Mouse (Mus musculus): ENCODE measurements around the gene Mpdu1.
"Not testable (repeated sequence)": the region's sequence is repeated elsewhere in the genome, so short reads cannot be mapped to it uniquely, and the experiment has no call there.

Mpdu1 gene

GRCm38 (mm10) chr11:69663795-69664194 is 1.4 kb upstream of the Mpdu1 start:
- no peak for DNase-seq

DNA sequence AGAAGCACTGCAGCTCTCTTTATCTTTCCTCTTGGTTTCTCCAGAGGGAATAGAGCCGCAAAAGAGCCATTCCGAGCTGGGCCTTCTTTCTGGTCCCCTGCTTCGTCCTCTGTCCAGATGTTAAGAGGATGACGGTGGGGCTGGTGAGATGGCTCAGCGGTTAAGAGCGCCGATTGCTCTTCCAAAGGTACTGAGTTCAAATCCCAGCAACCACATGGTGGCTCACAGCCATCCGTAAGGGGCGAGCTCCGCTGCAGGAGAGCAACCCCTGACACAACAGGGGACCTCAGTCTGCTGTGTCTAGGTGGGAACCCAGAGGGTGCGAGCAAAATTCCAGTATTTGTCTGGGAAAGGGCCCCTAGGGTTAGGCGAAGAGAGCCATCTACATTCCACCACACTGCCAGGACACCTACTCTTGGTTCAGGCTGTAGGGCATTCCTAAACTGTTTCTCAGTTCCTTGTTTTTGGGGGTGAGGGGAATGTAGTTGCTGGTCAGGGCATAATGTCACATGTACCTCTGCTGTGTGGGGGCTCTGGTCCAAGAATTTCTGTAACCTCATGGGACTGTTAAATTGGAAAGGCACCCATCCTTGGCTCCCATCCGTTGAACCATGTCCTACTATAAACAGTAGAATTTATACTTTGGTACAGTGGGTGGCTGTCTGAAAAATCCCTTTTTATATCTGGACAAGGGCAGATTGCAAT is 677 bp upstream of the Mpdu1 start:
- no peak for DNase-seq

DNA sequence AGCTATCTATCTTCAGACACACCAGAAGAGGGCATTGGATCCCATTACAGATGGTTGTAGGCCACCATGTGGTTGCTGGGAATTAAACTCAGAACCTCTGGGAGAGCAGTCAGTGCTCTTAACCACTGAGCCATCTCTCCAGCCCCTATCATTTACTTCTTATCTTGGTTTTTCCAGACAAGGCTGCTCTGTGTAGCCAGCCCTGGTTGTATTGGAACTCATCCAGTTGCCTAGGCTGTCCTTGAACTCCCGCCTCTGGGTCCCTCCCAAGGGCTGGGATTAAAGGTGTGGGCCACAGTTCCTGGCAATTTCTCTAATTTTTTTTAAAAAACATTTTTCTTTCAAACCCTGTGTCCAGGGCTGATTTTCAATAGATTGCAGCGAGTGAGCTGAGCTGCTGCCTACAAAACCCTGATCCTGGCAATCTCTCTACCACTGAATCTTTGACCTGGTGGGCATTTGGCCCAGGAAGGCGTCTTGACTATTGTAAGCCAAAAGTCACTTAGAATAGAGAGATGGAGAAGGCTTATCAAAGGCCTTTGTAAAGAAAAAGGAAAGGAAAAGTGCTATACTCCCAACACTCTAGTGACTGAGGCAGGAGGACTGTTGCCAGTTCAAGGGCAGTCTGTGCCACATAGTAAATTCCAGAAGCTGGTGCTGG is 1.1 kb downstream of the Mpdu1 start:
- no peak for DNase-seq

DNA sequence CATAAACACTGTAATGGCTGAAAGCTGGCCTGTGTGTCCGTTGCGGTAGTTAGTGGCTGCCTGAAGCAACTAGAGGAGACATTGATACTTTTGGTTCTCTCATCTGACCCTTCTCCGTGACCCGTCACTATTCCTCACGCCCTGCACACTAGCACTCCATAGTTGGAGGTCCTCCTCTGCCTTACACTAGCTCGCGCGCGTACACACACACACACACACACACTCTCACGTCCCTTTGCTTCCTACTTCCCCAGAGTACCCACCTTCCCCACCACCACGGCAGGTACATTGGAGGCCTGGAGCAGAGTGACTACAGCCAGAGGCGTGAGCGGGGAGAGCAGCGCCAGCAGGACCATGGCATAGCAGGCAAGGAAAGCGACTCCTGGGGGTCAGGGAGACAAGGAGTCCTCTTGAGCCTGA is 5.0 kb downstream of the Mpdu1 start:
- no peak for DNase-seq

DNA sequence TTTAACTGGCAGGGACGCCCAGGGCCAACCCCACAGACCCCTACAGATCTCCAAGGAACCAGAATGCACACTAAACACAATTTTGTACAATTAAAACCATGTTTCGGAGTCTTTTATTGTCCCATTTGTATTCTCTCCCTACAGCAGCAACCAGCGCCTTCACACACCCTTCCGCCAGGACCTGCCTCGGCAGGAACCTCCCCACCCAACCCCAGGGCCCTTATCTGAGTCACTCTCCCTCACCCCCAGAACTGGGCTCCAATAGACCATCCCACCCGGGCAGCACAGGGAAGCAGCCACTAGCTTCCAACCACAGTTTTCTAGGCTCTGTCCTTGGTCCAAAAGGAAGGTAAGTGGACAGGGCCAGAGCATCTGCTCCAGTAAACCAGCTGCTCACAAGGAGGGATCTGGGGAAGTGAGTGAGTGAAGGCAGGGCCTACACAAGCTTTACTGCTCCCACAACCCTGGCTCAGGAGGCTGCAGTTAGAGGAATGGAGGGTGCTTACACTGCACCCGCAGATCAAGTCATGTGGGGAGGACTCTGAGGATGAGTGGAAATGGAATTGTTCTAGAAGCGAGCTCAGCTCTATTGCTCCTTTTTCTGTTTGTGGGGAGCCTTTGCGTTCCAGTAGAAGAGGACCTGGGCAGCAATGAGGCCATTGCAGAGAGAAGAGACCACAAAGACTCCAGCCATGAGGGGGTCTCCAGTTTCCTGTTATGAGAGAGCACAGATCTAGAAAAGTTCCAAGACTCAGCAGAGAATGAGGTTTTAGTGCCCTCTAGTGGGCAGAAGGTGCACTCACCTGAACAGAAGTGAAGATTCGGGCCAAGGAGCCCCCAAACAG is 5.6 kb downstream of the Mpdu1 start:
- DNase-seq, result no peak

DNA sequence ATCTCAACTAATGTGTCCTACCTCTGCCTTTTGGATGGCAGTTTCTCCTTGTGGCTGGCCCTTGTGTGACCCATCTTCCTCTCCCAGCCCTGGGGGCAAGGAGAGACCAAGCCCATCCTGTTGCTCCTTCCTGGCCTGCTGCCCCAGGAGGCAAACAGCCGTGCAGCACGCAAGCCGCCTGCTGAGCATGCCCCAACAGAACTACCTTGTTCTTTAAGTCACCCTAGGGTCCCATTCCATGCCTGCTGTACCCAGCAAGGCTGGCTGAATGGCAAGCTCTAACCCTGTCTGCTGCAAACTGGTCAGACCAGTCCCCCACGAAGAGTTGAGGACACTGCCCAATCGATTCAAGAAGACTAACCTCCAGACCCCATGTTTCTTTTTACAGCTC is 6.4 kb downstream of the Mpdu1 start:
- DNase-seq, result no peak

DNA sequence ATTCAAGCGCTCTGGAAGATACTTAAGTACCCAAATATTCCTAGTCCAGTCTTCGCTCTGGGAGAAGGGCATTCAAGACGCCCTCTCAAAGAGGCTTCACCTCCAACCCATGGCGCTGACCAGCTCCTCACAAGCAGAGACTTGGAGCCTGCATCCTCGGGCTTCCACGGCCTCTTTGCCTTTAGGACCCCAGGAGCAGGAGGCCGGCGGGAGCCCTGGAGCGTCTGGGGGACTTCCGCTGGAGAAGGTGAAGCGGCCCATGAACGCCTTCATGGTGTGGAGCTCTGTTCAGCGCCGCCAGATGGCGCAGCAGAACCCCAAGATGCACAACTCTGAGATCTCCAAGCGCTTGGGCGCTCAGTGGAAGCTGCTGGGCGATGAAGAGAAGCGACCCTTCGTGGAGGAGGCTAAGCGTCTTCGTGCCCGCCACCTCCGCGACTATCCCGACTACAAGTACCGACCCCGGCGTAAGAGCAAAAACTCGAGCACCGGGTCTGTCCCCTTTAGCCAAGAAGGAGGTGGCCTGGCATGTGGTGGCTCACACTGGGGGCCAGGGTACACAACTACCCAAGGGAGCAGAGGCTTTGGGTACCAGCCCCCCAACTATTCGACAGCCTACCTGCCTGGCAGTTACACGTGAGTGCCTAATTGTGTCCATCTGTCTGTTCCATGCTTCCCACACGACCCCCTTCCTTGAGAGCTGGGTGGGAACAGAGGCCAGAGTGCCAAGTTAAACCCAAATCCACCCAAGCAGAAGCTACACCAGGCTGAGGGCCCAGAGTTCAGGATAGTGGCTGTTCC is 7.0 kb downstream of the Mpdu1 start, which contains the start of gene Sox15:
TSS of gene Sox15 (plus strand) at position 51 of the 801 bp plus-strand sequence.
- peak; percentile 65 for DNase-seq

GRCm38 (mm10) chr11:69654760-69655159 is 7.7 kb downstream of the Mpdu1 start:
- DNase-seq, result no peak

- DNase-seq, result no peak
Measured at GRCm38 (mm10) chr11:69653399-69653798, 9.0 kb downstream of the Mpdu1 start.

GRCm38 (mm10) chr11:69645860-69646259 is 16.6 kb downstream of the Mpdu1 start:
- DNase-seq, result no peak

DNA sequence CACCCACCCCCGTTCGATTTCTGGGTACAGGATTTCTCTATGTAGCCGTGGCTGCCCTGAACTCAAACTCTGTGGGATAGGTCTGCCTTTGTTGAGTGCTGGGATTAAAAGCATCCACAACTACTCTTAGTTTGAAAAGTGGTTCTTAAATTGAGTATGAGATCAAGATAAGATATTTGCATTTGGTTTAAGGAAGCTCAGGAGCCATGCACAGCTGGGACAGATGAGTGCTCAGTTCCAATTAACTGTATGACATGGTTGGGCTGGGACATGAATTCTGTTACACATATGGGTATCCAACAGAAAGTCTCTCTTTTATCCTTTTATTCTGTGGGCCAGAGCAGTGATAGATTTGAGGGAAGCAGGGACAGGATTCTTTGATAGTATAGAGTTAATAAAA is 27.0 kb downstream of the Mpdu1 start:
- no peak for DNase-seq

DNA sequence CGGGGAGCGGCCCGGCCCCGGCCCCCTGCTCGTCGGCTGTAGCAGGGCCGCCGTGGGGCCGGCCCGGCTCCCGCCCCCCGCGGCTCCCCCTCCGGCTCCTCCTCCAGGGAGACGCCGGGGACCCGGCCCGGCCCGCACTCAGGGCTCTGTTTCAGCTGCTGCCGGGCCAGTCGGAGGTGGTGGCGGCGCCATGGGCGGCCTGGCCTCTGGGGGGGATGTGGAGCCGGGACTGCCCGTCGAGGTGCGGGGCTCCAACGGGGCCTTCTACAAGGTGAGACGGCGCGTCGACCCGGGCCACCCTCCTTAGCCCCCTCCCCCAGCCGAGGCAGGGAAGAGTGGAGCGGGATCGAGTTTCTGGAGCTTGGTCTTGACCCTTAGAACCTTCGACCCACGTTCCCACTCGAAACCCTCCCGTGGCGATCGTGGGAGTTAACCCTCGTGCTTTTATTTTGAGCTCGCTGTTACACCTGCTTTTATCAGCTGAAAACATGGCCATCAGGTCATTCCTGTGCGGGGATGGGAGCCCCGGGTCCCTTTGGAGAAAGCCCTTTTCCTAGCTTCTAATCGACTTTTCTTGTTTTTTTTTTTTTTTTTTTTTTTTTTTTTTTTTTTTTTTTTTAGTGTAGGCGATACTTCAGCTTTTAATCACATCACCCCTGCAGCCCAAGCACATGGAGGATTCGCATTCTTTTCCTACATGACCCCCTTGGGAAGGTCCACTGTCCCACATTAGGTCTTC is 29.1 kb downstream of the Mpdu1 start:
- DNase-seq, result no peak

GRCm38 (mm10) chr11:69632284-69633089 is 30.0 kb downstream of the Mpdu1 start, which contains the start of gene Fxr2:
TSS of gene Fxr2 (plus strand) at chr11:69632990.
- peak; percentile 100 for DNase-seq

DNA sequence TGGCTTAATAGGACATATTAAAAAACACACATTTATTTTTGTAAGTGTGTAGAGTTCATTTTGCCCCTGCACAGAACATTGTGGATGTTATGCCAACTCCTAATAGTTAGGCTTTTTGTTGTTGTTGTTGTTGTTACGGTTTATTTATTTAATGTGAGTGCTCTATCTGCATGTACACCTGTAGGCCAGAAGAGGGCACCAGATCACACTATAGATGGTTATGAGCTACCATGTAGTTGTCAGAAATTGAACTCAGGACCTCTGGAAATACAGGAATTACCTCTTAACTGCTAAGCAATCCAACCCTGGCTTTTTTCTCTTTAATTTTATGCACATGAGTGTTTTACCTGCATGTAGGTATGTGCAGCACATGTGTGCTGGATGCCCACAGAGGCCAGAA is 32.6 kb downstream of the Mpdu1 start:
- no peak for DNase-seq

DNA sequence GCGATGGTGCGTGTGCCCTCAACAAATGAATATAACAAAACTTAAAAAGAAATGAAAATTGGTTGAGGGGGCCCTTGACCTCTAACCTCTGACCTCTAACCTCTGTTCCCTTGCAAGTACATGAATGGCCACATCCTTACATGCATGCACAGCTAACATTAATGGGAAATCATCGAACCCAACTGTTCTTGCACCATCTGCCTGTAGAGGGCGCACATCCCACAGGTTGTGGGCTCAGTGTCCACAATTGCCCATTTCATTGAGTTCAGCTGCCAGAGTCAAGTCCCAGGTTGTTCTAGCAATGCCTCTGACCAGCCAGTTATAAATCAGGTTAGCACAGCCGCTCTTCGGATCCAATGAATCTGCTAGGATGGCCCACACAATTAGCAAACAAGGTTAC is 34.2 kb downstream of the Mpdu1 start:
- DNase-seq, result peak; percentile 69

DNA sequence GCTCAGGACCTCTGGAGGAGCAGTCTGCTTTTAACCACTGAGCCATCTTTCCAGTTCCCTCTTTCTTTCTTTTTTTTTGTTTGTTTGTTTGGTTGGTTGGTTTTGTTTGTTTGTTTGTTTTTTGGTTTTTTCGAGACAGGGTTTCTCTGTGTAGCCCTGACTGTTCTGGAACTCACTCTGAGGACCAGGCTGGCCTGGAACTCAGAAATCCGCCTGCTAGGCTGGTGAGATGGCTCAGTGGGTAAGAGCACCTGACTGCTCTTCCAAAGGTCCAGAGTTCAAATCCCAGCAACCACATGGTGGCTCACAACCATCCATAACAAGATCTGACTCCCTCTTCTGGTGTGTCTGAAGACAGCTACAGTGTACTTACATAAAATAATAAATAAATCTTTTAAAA is 38.1 kb downstream of the Mpdu1 start:
- not testable (repeated sequence) for DNase-seq

DNA sequence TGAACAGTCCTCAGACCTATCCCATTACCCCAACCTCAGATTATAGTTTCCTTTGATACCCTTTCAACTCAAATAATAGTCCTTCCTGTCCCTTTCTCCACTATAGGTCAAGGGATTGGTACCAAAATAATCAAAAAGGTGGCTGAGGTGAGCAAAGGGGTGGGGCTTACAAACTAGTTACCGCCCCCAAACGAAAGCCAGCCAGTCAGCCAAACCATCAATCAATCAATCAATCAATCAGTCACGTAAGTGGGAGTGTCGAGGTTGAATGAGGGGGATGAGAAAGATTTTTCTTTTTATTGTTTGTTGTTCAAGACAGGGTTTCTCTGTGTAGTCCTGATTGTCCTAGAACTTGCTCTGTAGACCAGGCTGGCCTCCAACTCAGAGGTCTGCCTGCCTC is 39.4 kb downstream of the Mpdu1 start:
- no peak for DNase-seq

DNA sequence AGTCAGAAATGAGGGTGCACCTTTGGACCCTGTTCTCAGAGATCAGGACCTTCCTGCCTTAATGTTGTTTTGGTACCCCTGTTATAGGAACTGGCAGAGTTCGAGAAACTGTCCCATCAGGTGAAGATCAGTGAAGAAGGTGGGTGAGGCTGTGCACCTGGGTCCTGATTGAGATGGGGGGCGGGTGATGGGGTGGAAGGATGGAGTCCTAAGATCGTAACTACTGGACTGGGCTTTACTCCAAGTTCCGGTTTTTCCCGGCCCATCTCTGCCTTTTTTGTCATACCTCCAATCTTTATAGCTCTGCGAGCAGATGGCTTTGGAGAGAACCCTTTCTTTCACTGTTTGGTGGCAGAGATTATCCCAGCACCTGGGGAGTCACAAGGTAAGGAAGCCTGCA is 40.0 kb downstream of the Mpdu1 start:
- DNase-seq, result no peak

GRCm38 (mm10) chr11:69621571-69622268 is 40.7 kb downstream of the Mpdu1 start, which contains the start of gene Sat2:
TSS of gene Sat2 (plus strand) at chr11:69622024.
- DNase-seq, result no peak

DNA sequence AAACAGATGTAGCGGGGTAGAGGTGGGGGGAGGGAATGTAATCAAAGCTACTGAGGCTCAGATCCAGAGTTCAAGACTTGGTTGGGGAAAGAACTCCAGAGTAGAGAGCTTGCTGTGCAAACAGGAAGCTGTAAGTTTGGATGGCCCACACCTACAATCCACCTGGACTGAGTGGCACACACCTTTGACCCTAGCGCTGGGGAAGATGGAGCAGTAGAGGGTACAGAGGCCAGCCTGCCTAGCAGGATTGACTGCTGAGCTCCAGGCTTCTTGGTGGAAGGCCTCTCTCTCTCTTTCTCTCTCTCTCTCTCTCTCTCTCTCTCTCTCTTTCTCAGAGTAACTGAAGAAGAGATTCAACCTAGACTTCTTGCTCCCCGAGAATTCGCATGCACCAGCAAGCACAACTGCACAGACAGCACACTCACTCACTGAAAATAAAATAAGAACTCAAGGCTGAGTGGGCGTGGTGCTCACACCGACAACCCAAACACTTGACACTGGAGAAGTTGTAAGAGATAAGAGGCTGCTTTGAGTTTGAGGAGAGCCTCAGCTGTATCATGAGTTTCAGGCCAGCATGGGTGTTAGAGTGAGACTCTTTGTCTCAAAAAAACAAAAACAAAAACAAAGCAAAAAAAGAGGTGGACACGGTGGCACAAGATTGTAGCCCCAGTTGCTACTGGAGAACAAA is 41.9 kb downstream of the Mpdu1 start:
- no peak for DNase-seq

All from right cerebral cortex, adult 18-20 months (tissue).